Mouse (Mus musculus) embryonic fibroblast, embryonic 13.5 days (primary cell): ENCODE measurements around the gene Twf2.

ENCODE experiments used
- CTCF ChIP-seq: IDR thresholded peaks from 2 replicates; pipeline ENCODE4 v1.5.1; 2011; ENCODE audit warnings: mild to moderate bottlenecking, control low read depth, low read length, moderate library complexity, borderline replicate concordance; ENCODE audit not compliant: insufficient read depth
- POLR2A ChIP-seq: IDR thresholded peaks from 2 replicates; pipeline ENCODE4 v1.6.1; 2011; ENCODE audit warnings: low read depth, mild to moderate bottlenecking, control low read depth, low read length, moderate library complexity

DNA sequence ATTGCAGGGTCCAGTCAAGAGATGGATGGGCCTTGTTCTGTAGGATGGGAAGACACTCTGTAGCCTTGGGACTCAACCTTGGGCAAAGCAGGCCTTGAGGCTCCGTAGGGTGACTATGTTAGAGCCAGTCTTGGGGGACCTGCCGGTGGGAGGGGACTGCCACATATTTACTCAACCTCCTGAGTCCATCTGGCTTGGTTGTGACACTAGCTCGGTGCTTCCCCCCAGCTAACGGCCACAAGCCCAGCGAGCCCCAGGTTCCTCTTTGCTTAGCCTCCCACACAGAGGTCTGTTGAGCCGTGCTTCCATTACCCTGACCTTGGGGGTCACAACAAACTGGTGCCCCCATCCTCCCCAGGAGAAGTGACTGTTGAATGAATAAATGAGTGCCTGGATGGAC is 58.1 kb downstream of the Twf2 start:
- TF ChIP-seq CTCF (no peak), POLR2A (no peak)
